Mouse (Mus musculus) thymus, adult 2 months (tissue): ENCODE results near the gene Gse1. TPM values are rescaled to one million over a fixed set of nuclear protein-coding genes. Genes with fewer than 3 reads are reported as not detected.

Experiments used
- DNase-seq: peaks from one replicate; pipeline ENCODE4 v3.0.0; 2021
- H3K27ac ChIP-seq: fragments of 200-500 bp; 2 replicates; pipeline ENCODE4 v1.5.1; 2012; ENCODE audit warnings: low read length, control low read depth; ENCODE audit not compliant: control insufficient read depth, insufficient read depth
- H3K27me3 ChIP-seq: fragments of 200-500 bp; 2 replicates; pipeline ENCODE4 v1.6.1; 2012; ENCODE audit warnings: mild to moderate bottlenecking, low read length, moderate library complexity, mixed read lengths; ENCODE audit not compliant: control insufficient read depth, insufficient read depth
- H3K36me3 ChIP-seq: fragments of 200-500 bp; 2 replicates; pipeline ENCODE4 v1.6.1; 2012; ENCODE audit warnings: mild to moderate bottlenecking, low read length, moderate library complexity; ENCODE audit not compliant: control insufficient read depth, insufficient read depth
- H3K4me1 ChIP-seq: fragments of 200-500 bp; replicated peaks from 2 replicates; pipeline ENCODE4 v1.6.1; 2012; ENCODE audit warnings: low read length; ENCODE audit not compliant: control insufficient read depth, insufficient read depth
- H3K4me3 ChIP-seq: fragments of 200-500 bp; 2 replicates; pipeline ENCODE4 v1.5.1; 2012; ENCODE audit warnings: mild to moderate bottlenecking, low read length, control low read depth, moderate library complexity; ENCODE audit not compliant: control insufficient read depth, insufficient read depth
- CTCF ChIP-seq: fragments of 200-500 bp; IDR thresholded peaks from 2 replicates; pipeline ENCODE4 v1.5.1; 2012; ENCODE audit warnings: mild to moderate bottlenecking, control low read depth, low read length, moderate library complexity, borderline replicate concordance; ENCODE audit not compliant: control insufficient read depth, poor library complexity, insufficient read depth; ENCODE audit errors: extremely low read depth
- POLR2A ChIP-seq: fragments of 200-500 bp; IDR thresholded peaks from 2 replicates; pipeline ENCODE4 v1.6.1; 2012; ENCODE audit warnings: mild to moderate bottlenecking, low read length, control low read depth, moderate library complexity; ENCODE audit not compliant: control insufficient read depth, poor library complexity, insufficient read depth; ENCODE audit errors: extremely low read depth
- WGBS: fragments of 180-500 bp; shearing (Covaris S2); methylation state at CpG from one replicate; pipeline ENCODE4 v1.1.7; 2018; 5-methylcytosine and 5-hydroxymethylcytosine counted together
- polyA plus RNA-seq: library from polyadenylated mRNA; depleted of rRNA; stranded (reverse); fragments of >200 nt; gene quantifications from 2 replicates; pipeline ENCODE4 v1.2.3, GENCODE M21; 2012; rRNA removed

The Gse1 gene
- 202 and 226 TPM in 2 replicates for polyA plus RNA-seq

- Histone ChIP-seq H3K36me3 (no peaks in the 10 kb centered on the region), H3K4me1 (peaks cover 14% of the 10 kb centered on the region), H3K27me3 (peaks cover 20% of the 10 kb centered on the region), H3K4me3 (peak within 1 kb of the TSS; percentile 31), H3K27ac (no peak within 1 kb of the TSS)
- peak; percentile 26 for DNase-seq
- 32% methylated on average over 50 of the region's 52 CpGs for WGBS
- TF ChIP-seq CTCF (no peak), POLR2A (no peak)
Observed at GRCm38 (mm10) chr8:120227891-120228591, at the start of gene Gse1. Gene Gse1, plus strand, starts transcription at chr8:120228456.

GRCm38 (mm10) chr8:120179027-120179431, 49.2 kb upstream of the Gse1 start:
- peaks cover 11% of the 10 kb centered on the region for H3K4me1 ChIP-seq
- no peaks in the 10 kb centered on the region for H3K36me3 ChIP-seq
- TF ChIP-seq CTCF, result peak; percentile 93
- no peak for TF ChIP-seq POLR2A
- no peak overlapping the region for H3K27ac ChIP-seq
- H3K4me3 ChIP-seq, result no peak overlapping the region
- DNase-seq, result peak; percentile 85
- WGBS, result 1% methylated on average over 10 of the region's 10 CpGs
- H3K27me3 ChIP-seq, result no peaks in the 10 kb centered on the region

GRCm38 (mm10) chr8:120180445-120180970, 47.7 kb upstream of the Gse1 start:
- no peak for TF ChIP-seq POLR2A
- TF ChIP-seq CTCF, result no peak
- H3K4me1 ChIP-seq, result peaks cover 11% of the 10 kb centered on the region
- H3K27ac ChIP-seq, result no peak overlapping the region
- no peaks in the 10 kb centered on the region for H3K27me3 ChIP-seq
- no peak overlapping the region for H3K4me3 ChIP-seq
- WGBS, result 87% methylated on average over 7 of the region's 7 CpGs
- no peak for DNase-seq
- H3K36me3 ChIP-seq, result no peaks in the 10 kb centered on the region

GRCm38 (mm10) chr8:120181274-120181673, 47.0 kb upstream of the Gse1 start:
- Histone ChIP-seq H3K36me3 (no peaks in the 10 kb centered on the region), H3K27me3 (no peaks in the 10 kb centered on the region), H3K4me3 (no peak overlapping the region), H3K27ac (no peak overlapping the region), H3K4me1 (peaks cover 11% of the 10 kb centered on the region)
- TF ChIP-seq POLR2A (no peak), CTCF (no peak)
- WGBS, result 92% methylated on average over 5 of the region's 5 CpGs
- no peak for DNase-seq

GRCm38 (mm10) chr8:120181861-120182414, 46.3 kb upstream of the Gse1 start:
- Histone ChIP-seq H3K27me3 (no peaks in the 10 kb centered on the region), H3K27ac (no peak overlapping the region), H3K4me3 (no peak overlapping the region), H3K36me3 (no peaks in the 10 kb centered on the region), H3K4me1 (peaks cover 11% of the 10 kb centered on the region)
- no peak for DNase-seq
- 89% methylated on average over 4 of the region's 4 CpGs for WGBS
- TF ChIP-seq POLR2A, result no peak
- TF ChIP-seq CTCF, result no peak

GRCm38 (mm10) chr8:120184366-120184765, 43.9 kb upstream of the Gse1 start:
- no peak overlapping the region for H3K27ac ChIP-seq
- H3K36me3 ChIP-seq, result no peaks in the 10 kb centered on the region
- no peak for DNase-seq
- H3K27me3 ChIP-seq, result no peaks in the 10 kb centered on the region
- no peak overlapping the region for H3K4me3 ChIP-seq
- WGBS, result 78% methylated on average over 9 of the region's 9 CpGs
- H3K4me1 ChIP-seq, result no peaks in the 10 kb centered on the region; the same call in 1 of the 2 replicates
- no peak for TF ChIP-seq POLR2A
- TF ChIP-seq CTCF, result no peak
